Mouse (Mus musculus): ENCODE measurements around the gene March7.

Gene March7

GRCm38 (mm10) chr2:60209703-60210651, at the start of gene March7, which contains the start of gene Baz2b:
TSS of gene March7 (plus strand) at chr2:60209887.
TSS of gene Baz2b (minus strand) at chr2:60209839.
- DNase-seq (ENCODE audit: inconsistent age in 2 of 2, low spot score in 1 of 2) = peak; percentile 92 to 95

DNA sequence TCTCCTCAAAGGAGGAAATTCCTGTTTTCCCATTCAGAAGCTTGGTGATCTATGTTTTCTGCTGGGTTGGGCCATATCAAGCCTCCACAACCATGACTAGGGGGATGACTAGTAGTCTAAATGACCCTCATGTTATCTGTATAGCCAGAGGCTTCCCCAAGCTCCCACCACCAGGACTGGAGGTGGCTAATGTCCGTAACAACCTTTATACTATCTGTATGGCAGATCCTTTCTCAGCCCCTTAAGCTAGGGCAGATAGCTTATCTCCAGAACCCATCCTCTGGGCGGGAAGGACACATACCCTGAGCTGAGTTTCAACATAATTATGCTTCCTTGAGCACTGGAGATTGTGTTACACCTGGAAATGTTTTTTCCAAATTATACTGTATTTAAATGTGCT, 45.9 kb upstream of the March7 start:
- DNase-seq (ENCODE audit: inconsistent age in 2 of 2, low spot score in 1 of 2) = no peak

GRCm38 (mm10) chr2:60165679-60166078, 44.0 kb upstream of the March7 start:
- DNase-seq (ENCODE audit: inconsistent age in 2 of 2, low spot score in 1 of 2) = no peak

DNA sequence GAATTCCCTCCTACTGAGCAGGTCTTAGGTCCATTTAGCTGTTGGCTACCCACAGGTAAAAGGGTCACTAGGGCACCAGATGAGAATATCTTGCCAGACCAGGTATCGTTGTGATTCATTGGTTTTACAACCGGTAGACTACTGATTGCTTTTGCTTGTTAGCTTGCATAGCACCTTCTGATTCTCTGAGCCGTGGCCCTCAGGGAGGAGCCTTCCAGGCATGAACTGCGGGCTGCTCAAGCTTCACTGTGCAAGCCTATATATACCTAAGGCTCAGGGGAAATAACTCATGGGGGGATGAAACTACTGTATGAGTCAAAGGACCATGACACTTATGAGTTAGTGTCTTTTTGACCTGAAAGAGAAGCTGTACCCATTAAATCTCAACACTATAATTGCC, 42.8 kb upstream of the March7 start:
- peak in 1 of 2 experiments; percentile 27 for DNase-seq (ENCODE audit: inconsistent age in 2 of 2, low spot score in 1 of 2)

GRCm38 (mm10) chr2:60171786-60172530, 37.7 kb upstream of the March7 start:
- DNase-seq (ENCODE audit: inconsistent age in 2 of 2, low spot score in 1 of 2) = peak in 1 of 2 experiments; percentile 51

- peak in 1 of 2 experiments; percentile 46 for DNase-seq (ENCODE audit: inconsistent age in 2 of 2, low spot score in 1 of 2)
Measured at GRCm38 (mm10) chr2:60172531-60172914, 37.2 kb upstream of the March7 start.

DNA sequence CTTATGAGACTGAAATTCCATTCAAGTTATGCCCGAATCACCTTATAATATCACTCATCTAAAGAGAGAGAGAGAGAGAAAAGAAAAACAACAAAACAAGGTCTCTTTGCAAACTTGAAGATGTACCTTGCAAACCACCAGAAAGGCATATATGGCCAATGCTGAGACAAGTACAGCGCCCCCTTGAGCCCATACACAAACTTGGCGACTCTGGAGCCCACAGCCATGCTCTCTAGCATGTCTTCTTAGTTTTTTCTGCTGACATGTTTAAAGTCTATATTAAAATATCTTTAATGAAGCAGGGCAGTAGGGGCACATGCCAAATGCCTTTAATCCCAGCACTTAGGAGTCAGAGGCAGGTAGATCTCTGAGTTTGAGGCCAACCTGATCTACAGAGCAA, 36.5 kb upstream of the March7 start:
- no peak for DNase-seq (ENCODE audit: inconsistent age in 2 of 2, low spot score in 1 of 2)

GRCm38 (mm10) chr2:60173595-60173994, 36.1 kb upstream of the March7 start:
- DNase-seq (ENCODE audit: inconsistent age in 2 of 2, low spot score in 1 of 2) = no peak

DNA sequence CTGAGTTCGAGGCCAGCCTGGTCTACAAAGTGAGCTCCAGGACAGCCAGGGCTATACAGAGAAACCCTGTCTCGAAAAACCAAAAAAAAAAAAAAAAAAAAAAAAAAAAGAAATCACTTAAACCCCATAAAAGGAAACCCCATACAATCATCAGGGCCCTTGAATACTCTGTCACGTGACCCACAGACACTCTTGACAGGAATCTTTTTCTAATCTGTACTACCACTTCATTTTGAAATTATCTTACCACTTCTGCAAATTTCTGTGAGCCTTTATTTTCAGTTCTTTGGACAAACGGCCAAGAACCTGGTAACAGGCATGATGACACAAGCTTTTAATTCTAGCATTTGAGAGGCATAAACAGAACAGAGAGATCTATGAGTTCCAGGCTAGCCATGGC, 34.6 kb upstream of the March7 start:
- no peak for DNase-seq (ENCODE audit: inconsistent age in 2 of 2, low spot score in 1 of 2)

GRCm38 (mm10) chr2:60176087-60176486, 33.6 kb upstream of the March7 start:
- DNase-seq (ENCODE audit: inconsistent age in 2 of 2, low spot score in 1 of 2) = no peak

GRCm38 (mm10) chr2:60177490-60177889, 32.2 kb upstream of the March7 start:
- DNase-seq (ENCODE audit: inconsistent age in 2 of 2, low spot score in 1 of 2) = no peak

GRCm38 (mm10) chr2:60181696-60182095, 28.0 kb upstream of the March7 start:
- DNase-seq (ENCODE audit: inconsistent age in 2 of 2, low spot score in 1 of 2) = peak in 1 of 2 experiments; percentile 31

DNA sequence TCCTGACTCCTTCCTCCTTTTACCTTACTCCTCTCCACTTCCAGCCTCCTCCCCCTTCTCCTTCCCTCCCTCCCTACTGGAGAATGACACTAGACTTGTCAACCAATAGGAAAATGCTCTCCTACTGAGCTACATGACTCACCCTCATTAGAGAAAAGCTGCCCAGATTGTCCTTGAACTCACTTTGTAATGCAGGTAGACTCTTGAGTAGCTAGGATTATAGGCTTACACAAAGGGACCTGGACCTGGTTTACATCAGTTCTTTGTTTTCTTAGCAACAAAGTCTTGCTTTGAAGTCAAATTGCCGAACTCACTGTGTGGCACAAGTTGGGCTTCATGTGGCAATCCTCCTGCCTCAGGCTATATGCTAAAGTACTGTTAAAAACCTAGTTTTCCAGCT, 12.8 kb upstream of the March7 start:
- peak in 1 of 2 experiments; percentile 54 for DNase-seq (ENCODE audit: inconsistent age in 2 of 2, low spot score in 1 of 2)

- DNase-seq (ENCODE audit: inconsistent age in 2 of 2, low spot score in 1 of 2) = no peak
Measured at GRCm38 (mm10) chr2:60200051-60200562, 9.6 kb upstream of the March7 start.

GRCm38 (mm10) chr2:60200667-60201066, 9.0 kb upstream of the March7 start:
- peak; percentile 61 to 87 for DNase-seq (ENCODE audit: inconsistent age in 2 of 2, low spot score in 1 of 2)

DNA sequence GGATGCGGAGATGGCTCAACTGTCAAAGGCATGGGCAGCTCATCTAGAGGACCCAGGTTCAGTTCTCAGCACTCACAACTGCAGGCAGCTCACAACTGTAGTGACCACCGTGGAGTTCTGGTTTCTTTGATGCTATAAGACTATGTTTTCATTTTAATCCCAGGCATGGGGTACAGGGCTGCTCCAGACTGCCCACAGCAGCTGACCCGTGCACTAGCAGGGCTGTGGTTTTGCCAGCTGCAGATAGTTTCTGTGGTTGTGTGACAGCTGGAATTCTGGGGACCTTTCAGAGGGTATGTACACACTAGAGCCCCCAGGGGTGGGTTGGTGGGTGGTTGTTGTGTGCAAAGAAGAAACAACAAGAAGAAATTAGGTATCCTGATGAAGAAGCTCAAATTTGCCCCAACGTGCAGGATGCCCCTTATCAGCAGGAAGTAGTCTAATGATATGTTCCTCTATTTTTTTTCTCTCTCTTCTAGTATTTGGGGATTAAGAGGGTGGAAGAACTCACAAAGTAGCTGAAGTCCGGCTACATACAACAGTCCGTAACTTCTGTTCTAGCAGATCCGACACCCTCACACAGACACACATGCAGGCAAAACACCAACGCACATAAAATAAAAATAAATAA, 6.7 kb upstream of the March7 start:
- no peak for DNase-seq (ENCODE audit: inconsistent age in 2 of 2, low spot score in 1 of 2)

- DNase-seq (ENCODE audit: inconsistent age in 2 of 2, low spot score in 1 of 2) = no peak
Measured at GRCm38 (mm10) chr2:60203733-60204132, 6.0 kb upstream of the March7 start.

GRCm38 (mm10) chr2:60204162-60204561, 5.5 kb upstream of the March7 start:
- no peak for DNase-seq (ENCODE audit: inconsistent age in 2 of 2, low spot score in 1 of 2)

GRCm38 (mm10) chr2:60205795-60206194, 3.9 kb upstream of the March7 start:
- no peak for DNase-seq (ENCODE audit: inconsistent age in 2 of 2, low spot score in 1 of 2)

DNA sequence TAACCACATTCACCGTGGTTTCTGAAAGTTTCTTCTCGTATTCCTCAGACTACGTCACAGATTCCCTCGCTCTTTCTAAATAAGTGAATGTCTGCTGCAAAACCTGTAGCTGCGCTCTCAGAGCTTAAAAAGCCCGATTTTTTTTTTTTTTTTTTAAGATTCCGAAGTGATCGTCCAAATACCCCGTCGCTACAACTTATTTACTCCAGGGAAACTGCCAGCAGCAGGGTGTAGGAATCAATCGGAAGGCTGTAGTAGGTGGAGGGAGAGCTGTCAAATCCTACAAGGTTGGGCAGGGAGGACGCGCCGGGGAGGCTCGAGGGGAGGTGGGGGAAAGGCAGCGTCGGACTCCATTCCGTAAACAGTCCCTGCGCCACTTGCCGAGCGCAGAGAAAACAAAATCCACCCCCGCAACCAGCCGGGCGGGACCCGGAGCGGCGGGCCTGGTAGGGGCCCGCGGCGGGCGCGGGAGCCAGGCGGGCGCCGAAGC, 520 bp upstream of the March7 start:
- DNase-seq (ENCODE audit: inconsistent age in 2 of 2, low spot score in 1 of 2) = peak in 1 of 2 experiments; percentile 88

GRCm38 (mm10) chr2:60210821-60211220, 1.1 kb downstream of the March7 start:
- DNase-seq (ENCODE audit: inconsistent age in 2 of 2, low spot score in 1 of 2) = peak in 1 of 2 experiments; percentile 65

Data from adrenal gland, adult (tissue).